Mouse (Mus musculus) left cerebral cortex, postnatal 36 days (tissue): Measurements from ENCODE around the gene Enpep. TPM values are rescaled to one million over a fixed set of nuclear protein-coding genes. Genes with fewer than 3 reads are reported as not detected.

Experiments
- DNase-seq, 2 experiments: peaks; one replicate each; pipeline ENCODE4 v3.0.0; 2021 to 2022; ENCODE audit warnings: low spot score in 2 of 2, mixed read lengths in 1 of 2
- intact Hi-C: fragments of 180-260 bp; cut with DNase I; formaldehyde crosslinking; loops from one replicate; pipeline ENCODE4 v1.15.1; 2025
- total RNA-seq, 2 experiments: library from RNA; stranded (reverse); gene quantifications; 2 replicates each; pipeline ENCODE4 v1.2.3; 2021

Gene Enpep
- total RNA-seq, 2 experiments from 2014 or later = 1.5 TPM

DNA sequence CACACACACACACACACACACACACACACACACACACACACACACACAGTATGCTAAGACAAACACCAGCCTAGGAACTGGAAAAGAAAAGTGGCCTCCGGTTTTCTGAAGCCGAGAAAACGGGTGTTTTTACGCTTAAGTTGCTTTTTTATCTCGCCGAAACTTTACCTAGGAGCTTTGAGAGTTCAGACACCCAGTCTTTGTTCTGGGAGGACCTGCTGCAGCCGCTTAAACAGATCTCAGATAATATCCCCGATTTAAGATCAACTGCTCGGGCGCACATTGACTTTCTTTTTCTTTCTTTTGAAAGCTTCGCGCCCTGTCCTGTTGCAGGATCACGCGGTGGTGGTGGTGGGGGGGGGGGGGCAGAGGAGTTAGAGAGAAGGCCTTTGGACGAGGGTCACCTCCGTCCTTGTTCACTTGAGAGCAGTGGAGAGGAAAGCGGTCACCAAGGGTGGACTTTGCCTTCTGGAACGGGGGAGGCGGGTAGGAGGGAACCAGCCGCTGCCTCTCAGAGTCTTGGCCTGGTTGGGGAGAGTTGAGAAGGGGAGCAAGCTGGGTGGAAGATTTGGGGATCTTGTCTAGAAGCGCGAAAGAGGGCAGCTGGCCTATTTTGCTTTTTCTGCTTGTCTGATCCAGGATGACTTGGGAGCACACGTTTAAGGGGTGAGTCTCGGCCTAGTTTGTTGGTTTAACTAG is 111.7 kb downstream of the Enpep start:
- no peak for DNase-seq
- intact Hi-C loops = loop anchor here (5.0 kb wide), 1 partner anchor 1881 kb away; no protein-coding TSS in a partner anchor

DNA sequence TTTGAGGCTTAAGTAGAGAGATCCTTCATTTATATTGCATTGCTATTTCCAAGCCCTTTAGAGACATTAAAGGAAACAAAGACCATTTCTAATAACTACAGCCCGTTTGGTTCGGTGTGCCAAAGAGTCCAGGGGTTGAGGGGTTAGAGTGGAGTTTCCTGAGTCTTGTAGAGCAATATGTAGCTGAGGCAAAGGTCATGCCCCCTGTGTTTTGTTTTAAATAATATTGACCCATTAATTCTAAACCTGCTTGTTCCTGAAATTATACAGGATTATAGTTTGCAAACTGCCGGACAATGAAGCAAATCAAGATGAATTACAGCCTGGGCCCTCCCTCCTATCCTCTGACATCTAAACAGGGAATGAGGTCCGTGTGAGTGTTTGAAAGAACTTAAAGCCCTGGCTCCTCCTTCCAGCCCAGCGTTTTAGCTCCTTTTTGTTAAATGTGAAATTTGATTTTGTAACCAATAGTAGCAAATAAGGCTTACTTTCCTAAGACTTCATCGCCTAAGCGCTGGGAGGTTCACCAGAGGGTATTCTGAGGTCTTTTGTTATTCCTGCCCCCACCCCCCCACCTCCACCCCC is 112.3 kb downstream of the Enpep start:
- intact Hi-C loops = loop anchor here (5.0 kb wide), 1 partner anchor 1882 kb away; no protein-coding TSS in a partner anchor

More for the DNA sequence above, 112.3 kb downstream of the Enpep start:
- no peak for DNase-seq

Other genes with a start within 250 kb of the Enpep start
- not detected for gene Pitx2, start 132.8 kb downstream of the Enpep start, total RNA-seq
- gene Elovl6, start 199.6 kb upstream of the Enpep start, total RNA-seq = 10 to 100 TPM; 25.7 to 34.1 TPM